Mouse (Mus musculus) gastrocnemius, adult 2 months (tissue): Measurements from ENCODE around the gene Grasp. TPM values are rescaled to one million over a fixed set of nuclear protein-coding genes. Genes with fewer than 3 reads are reported as not detected.

ENCODE experiments used
- DNase-seq: peaks from one replicate; pipeline ENCODE4 v3.0.0; 2022
- H3K27ac ChIP-seq: fragments of 200-600 bp; 2 replicates; pipeline ENCODE4 v1.8.1; 2022; ENCODE audit warnings: mild to moderate bottlenecking
- H3K4me3 ChIP-seq: fragments of 200-600 bp; 2 replicates; pipeline ENCODE4 v1.8.1; 2022; ENCODE audit warnings: mild to moderate bottlenecking, moderate library complexity
- CTCF ChIP-seq: fragments of 200-600 bp; IDR thresholded peaks from 2 replicates; pipeline ENCODE4 v1.8.1; 2022; ENCODE audit warnings: antibody characterized with exemption, mild to moderate bottlenecking, moderate library complexity
- intact Hi-C: fragments of 180-260 bp; cut with DNase I; formaldehyde crosslinking; loops from one replicate; pipeline ENCODE4 v1.15.1; 2025
- total RNA-seq, 2 experiments: library from RNA; stranded (reverse); gene quantifications; 2 replicates each; pipeline ENCODE4 v1.2.3; 2021

Gene Grasp
- total RNA-seq, 2 experiments from 2014 or later: 5.8 to 5.9 TPM

DNA sequence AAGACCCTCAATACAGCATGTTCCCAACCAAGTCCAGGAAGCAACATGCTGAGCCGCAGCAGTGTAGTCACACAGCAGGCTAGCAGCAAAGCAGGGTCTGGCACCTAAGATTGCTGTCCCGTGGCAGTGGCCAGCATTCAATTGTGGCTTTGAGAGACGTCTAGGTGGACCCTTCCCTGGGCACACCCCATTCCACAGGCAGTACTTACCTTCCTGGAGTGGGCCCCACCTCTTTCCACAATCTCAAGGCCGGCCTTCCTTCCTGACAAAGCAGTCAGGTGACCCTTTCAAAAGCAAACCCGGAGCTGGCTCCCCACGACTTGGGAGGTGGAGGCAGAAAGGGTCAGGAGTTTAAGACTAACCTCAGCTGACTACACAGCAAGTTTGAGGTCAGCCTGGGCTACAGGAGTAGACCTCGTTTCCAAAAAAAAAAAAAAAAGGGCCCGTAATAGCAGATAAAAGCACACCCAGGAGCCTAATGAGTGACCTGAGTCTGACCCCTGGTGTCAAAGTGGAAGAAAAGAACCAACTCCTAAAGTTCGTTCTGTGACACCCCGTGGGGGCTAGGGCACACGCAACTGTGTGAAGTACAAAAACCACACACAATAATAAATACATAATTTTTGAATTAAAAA, 9.8 kb downstream of the Grasp start:
- intact Hi-C loops: no loop called here
- no peak for DNase-seq
- Histone ChIP-seq H3K27ac (peak overlapping the region; percentile 61), H3K4me3 (no peak overlapping the region)
- TF ChIP-seq CTCF: no peak

- no peak overlapping the region for H3K4me3 ChIP-seq
- intact Hi-C loops: no loop called here
- peak overlapping the region; percentile 3; the same call in 1 of the 2 replicates for H3K27ac ChIP-seq
- no peak for DNase-seq
- no peak for TF ChIP-seq CTCF
Observed at GRCm38 (mm10) chr15:101234611-101235341, 10.8 kb downstream of the Grasp start.

- H3K4me3 ChIP-seq: no peak overlapping the region
- H3K27ac ChIP-seq: no peak overlapping the region
- TF ChIP-seq CTCF: no peak
- DNase-seq: no peak
- intact Hi-C loops: no loop called here
Observed at GRCm38 (mm10) chr15:101235342-101235698, 11.3 kb downstream of the Grasp start.

GRCm38 (mm10) chr15:101235728-101236327, 11.8 kb downstream of the Grasp start:
- no peak overlapping the region for H3K27ac ChIP-seq
- no peak for TF ChIP-seq CTCF
- DNase-seq: no peak
- intact Hi-C loops: no loop called here
- H3K4me3 ChIP-seq: no peak overlapping the region

- 0 out of 2 replicates have a peak overlapping the region, but pooled peaks have one; percentile 35 for H3K27ac ChIP-seq
- peak; percentile 83 for DNase-seq
- peak; percentile 90 for TF ChIP-seq CTCF
- H3K4me3 ChIP-seq: no peak overlapping the region
- intact Hi-C loops: loop anchor here (1.0 kb wide), 1 partner anchor 16 kb away; no protein-coding TSS in a partner anchor
Observed at GRCm38 (mm10) chr15:101236878-101237277, 12.9 kb downstream of the Grasp start.

DNA sequence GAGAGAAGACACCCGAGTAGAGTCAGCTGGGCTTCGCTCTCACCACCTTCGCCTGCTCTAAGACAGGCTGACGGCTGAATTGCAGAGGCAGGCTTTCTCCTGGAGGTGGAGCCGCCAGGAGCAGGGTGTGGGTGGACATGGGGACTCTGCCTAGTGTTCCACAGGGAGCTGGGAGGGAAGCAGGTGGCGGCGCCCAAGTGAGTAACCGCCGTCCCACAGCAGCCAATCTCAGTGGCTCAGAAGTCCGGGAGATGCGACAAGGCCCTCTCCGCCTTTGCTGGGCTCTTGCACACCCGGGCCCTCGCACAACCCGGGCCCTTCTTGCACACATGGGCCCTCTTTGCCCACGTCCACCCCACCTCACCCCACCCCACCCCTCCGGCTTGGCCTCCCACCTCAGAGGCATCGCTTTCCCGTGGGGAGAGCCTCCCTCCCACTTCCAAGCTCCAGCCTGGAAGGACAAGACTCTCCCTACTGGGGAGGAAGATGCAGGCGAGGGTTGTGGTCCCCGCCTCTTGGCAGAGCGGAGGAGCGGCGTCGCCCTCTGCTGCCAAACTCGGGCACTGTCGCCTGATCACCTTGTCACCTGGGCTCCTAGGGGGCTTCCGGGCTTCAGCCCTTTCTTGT, 15.0 kb downstream of the Grasp start:
- DNase-seq: peak; percentile 82
- intact Hi-C loops: loop anchor here (2.0 kb wide), 1 partner anchor 76 kb away; no protein-coding TSS in a partner anchor
- Histone ChIP-seq H3K27ac (peak overlapping the region; percentile 97), H3K4me3 (peak overlapping the region; percentile 59)
- TF ChIP-seq CTCF: peak; percentile 73

- H3K4me3 ChIP-seq: no peak overlapping the region
- H3K27ac ChIP-seq: peak overlapping the region; percentile 97
- TF ChIP-seq CTCF: no peak
- DNase-seq: no peak
- intact Hi-C loops: loop anchor here (1.0 to 2.0 kb wide), 3 partner anchors 27 to 75 kb away; no protein-coding TSS in a partner anchor
Observed at GRCm38 (mm10) chr15:101239821-101240220, 15.8 kb downstream of the Grasp start.

DNA sequence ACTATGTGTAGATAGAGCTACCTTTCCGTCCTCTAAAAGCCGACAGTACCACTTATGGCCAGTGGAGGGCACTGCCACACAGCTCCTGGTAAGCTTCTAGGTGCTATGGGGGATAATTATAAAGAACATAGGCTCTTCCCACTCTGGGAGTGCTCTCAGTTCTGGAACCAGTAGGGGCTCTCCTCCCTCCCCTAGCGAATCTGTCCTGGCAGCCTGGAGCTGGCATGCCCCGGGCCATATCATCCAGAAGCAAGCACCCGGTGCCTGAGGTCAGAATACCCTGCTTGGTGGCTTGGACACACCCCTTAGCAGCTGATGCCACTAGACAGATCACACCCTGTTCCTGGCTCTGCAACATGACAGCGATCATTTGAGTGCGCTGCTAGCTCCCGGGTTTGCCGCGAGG, 16.8 kb downstream of the Grasp start:
- no peak; the same call in 1 of the 2 replicates for TF ChIP-seq CTCF
- peak overlapping the region; percentile 65 for H3K4me3 ChIP-seq
- H3K27ac ChIP-seq: peak overlapping the region; percentile 97
- intact Hi-C loops: loop anchor here (1.0 to 2.0 kb wide), 2 partner anchors 26 to 42 kb away; no protein-coding TSS in a partner anchor
- DNase-seq: peak; percentile 92

DNA sequence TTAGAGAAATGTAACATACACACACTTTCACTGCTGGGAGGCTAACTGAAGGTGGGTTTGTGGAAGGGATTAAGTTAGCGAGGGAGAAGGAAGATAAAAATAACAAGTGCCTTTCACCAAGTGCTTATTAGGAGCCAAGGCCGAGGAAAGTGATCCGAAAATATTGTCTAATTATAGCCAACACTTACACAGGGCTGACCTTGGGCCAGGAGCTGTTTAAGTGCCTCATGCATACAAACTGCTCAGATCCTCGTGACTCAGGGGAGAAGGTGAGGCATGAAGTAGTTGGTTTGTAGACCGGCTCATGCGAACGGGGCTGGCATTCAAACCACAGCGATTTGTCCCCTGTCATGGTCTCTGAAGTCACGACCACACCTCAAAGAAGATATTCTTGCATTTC, 17.2 kb downstream of the Grasp start:
- intact Hi-C loops: loop anchor here (2.0 kb wide), 1 partner anchor 26 kb away; no protein-coding TSS in a partner anchor

DNA sequence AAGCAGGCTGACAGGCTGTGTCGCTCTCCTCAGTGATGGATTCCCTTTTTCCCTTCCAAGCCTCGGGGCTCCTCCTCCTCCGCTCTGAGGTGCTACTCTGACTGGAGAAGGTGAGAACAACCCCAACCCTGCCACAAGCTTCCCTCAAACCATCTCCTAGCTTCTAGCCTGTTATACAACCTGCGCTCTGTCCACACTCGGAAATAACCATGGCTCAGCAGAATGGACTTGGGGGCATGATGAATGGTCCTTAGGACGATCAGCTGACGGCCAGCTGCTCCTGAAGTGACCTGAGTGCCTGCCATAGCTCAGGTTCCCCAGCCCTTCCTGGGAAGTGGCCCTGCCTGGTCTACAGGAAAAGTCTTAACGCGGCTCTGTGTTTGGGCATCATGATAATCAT, 17.9 kb downstream of the Grasp start:
- no peak for TF ChIP-seq CTCF
- intact Hi-C loops: loop anchor here (1.0 to 2.0 kb wide), 3 partner anchors 19 to 61 kb away; no protein-coding TSS in a partner anchor
- peak overlapping the region; percentile 65 for H3K4me3 ChIP-seq
- DNase-seq: peak; percentile 83
- H3K27ac ChIP-seq: peak overlapping the region; percentile 97

More for the DNA sequence above, 17.2 kb downstream of the Grasp start:
- H3K4me3 ChIP-seq: peak overlapping the region; percentile 65
- peak overlapping the region; percentile 97 for H3K27ac ChIP-seq
- peak; percentile 70 for DNase-seq
- TF ChIP-seq CTCF: no peak

DNA sequence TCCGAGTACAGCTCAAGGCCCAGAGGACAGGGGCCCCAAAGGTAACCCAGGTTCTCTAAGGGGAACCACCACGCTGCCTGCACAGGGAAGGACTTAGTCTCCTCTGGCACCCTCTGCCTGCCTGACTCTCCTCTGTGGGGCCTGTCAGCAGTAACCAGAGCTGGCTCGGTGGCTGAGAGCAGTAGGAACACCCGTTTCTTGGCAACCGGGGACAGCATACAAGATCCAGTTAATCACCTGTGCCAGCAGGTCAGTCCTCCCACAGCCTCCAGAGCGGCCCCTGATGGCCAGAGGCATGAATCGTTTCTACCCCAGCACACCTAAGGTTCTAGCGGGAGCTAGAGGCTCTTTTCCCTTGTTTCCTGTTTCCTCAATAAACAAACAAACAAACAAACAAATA, 18.7 kb downstream of the Grasp start:
- peak overlapping the region; percentile 97 for H3K27ac ChIP-seq

DNA sequence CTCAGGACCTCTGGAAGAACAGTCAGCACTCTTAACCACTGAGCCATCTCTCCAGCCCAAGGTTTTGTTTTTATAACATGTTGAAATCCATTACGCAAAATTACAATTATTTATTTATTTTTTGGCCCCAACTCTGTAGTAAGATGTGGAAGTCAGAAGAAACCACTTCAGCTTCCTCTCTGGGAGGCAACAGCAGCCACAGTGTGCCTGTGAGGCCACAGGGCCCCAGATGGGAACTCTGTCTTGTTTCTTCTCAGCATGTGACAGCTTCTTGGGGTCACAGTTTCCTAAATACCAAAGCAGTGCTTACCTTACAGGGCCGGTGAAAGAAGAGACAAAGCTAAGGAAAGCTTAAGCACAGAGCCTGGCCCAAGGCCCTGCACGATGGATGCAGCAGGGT, 20.0 kb downstream of the Grasp start:
- TF ChIP-seq CTCF: no peak
- Histone ChIP-seq H3K27ac (peak overlapping the region; percentile 48), H3K4me3 (no peak overlapping the region)
- intact Hi-C loops: no loop called here
- DNase-seq: no peak

More for the DNA sequence above, 18.7 kb downstream of the Grasp start:
- DNase-seq: peak; percentile 92
- peak; percentile 69 for TF ChIP-seq CTCF
- peak overlapping the region; percentile 65 for H3K4me3 ChIP-seq
- intact Hi-C loops: loop anchor here (1.0 to 2.0 kb wide), 2 partner anchors 18 to 61 kb away; no protein-coding TSS in a partner anchor
